19 mouse cellular contexts compared by ENCODE assay signal in the genomic region with DNA sequence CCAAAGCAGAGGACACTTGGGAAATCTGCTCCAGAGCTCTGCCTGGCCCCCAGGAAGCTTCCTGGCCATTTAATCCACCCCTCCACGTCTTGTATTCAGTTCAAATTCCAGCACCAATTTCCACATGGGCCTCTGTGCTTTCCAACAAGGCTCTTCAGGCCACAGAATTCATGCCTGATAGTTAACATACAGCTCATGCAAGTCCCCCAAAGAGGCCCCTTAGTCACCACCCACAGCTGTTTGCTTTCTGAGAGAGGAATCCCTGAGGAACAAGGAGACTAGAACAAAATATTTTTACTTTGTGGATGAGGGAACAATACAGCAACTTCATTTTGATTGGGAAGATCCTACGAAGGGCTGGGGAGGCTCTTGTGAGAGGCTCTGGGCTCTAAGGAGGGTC.
DNase-seq lines count a peak whose midpoint lies in the region; ATAC-seq and TF ChIP-seq lines count a peak whose summit lies in the region.
"Had no signal": no experiment of that assay in that cellular context is flagged by ENCODE, and none has a peak within 500 bp of the region (broad histone marks: within the 10 kb centered on the region; RNA-seq: fewer than 3 reads in every experiment).

No protein-coding gene starts in this region.

- no peak overlapping the region for H3K4me3 ChIP-seq in gastrocnemius, adult 2 months
- no peak overlapping the region for H3K4me3 ChIP-seq in kidney, postnatal 0 days (replicated peaks; ENCODE audit: low read depth, low read length)
- H3K4me3 ChIP-seq in embryonic facial prominence, embryonic 14.5 days (ENCODE audit: low read depth, low read length): no peak overlapping the region
- H3K4me3 ChIP-seq in embryonic fibroblast, embryonic 13.5 days (ENCODE audit: insufficient read depth, low read length): no peak overlapping the region
- H3K4me3 ChIP-seq: erythroblast, embryonic 14.5 days; forebrain, embryonic 10.5 days; heart, embryonic 12.5 days; hindbrain, embryonic 13.5 days had no signal

- H3K27me3 ChIP-seq in kidney, postnatal 0 days (ENCODE audit: insufficient read depth, low read length): no peaks in the 10 kb centered on the region
- no peaks in the 10 kb centered on the region for H3K27me3 ChIP-seq in embryonic facial prominence, embryonic 14.5 days (replicated peaks; ENCODE audit: control insufficient read depth, insufficient read depth, low read length)
- H3K27me3 ChIP-seq: CH12.LX; heart, embryonic 12.5 days; hindbrain, embryonic 13.5 days; Patski had no signal

- no peak for TF ChIP-seq POLR2A in embryonic fibroblast, embryonic 13.5 days (IDR thresholded peaks at IDR 0.05; ENCODE audit: low read depth, low read length)

- 57% methylated on average over 2 of the region's 2 CpGs for WGBS in kidney, postnatal 0 days
- WGBS in embryonic facial prominence, embryonic 14.5 days: 54% methylated on average over 2 of the region's 2 CpGs

- no peak for DNase-seq in gastrocnemius, adult 2 months
- DNase-seq in gastrocnemius, postnatal 10 days: no peak
- peak; percentile 55 for DNase-seq in kidney, postnatal 0 days (ENCODE audit: low spot score)
- DNase-seq in kidney, postnatal 36 days: no peak
- DNase-seq in embryonic facial prominence, embryonic 14.5 days (ENCODE audit: low spot score): peak; percentile 64
- no peak for DNase-seq in right cerebral cortex, postnatal 14 days
- DNase-seq: cerebellum, adult 18-20 months; cerebellum, postnatal 10 days; kidney, adult 11 months had no signal

- TF ChIP-seq CTCF in gastrocnemius, adult 2 months (IDR thresholded peaks at IDR 0.05): no peak
- no peak for TF ChIP-seq CTCF in kidney, postnatal 0 days (IDR thresholded peaks at IDR 0.05; ENCODE audit: low read depth)
- no peak for TF ChIP-seq CTCF in embryonic fibroblast, embryonic 13.5 days (IDR thresholded peaks at IDR 0.05; ENCODE audit: borderline replicate concordance, insufficient read depth, low read length)

- no peak overlapping the region for H3K4me2 ChIP-seq in kidney, postnatal 0 days (ENCODE audit: low read length)
- no peak overlapping the region for H3K4me2 ChIP-seq in embryonic facial prominence, embryonic 14.5 days (ENCODE audit: low read depth, low read length)
- H3K4me2 ChIP-seq: heart, embryonic 12.5 days; hindbrain, embryonic 13.5 days had no signal

- no peak overlapping the region for H3K9ac ChIP-seq in kidney, postnatal 0 days (ENCODE audit: low read depth, low read length)
- no peak overlapping the region for H3K9ac ChIP-seq in embryonic facial prominence, embryonic 14.5 days (ENCODE audit: low read depth, low read length)
- H3K9ac ChIP-seq: heart, embryonic 12.5 days; hindbrain, embryonic 13.5 days had no signal

- H3K4me1 ChIP-seq in kidney, postnatal 0 days (replicated peaks; ENCODE audit: insufficient read depth, low read length): no peaks in the 10 kb centered on the region
- no peaks in the 10 kb centered on the region for H3K4me1 ChIP-seq in embryonic facial prominence, embryonic 14.5 days (ENCODE audit: control insufficient read depth, insufficient read depth, low read length)
- H3K4me1 ChIP-seq in embryonic fibroblast, embryonic 13.5 days (ENCODE audit: control insufficient read depth, insufficient read depth, low read length): peaks cover 2% of the 10 kb centered on the region; the same call in 1 of the 2 replicates
- H3K4me1 ChIP-seq: forebrain, embryonic 10.5 days; heart, embryonic 12.5 days; hindbrain, embryonic 13.5 days had no signal

- H3K36me3 ChIP-seq in kidney, postnatal 0 days (ENCODE audit: insufficient read depth, low read length): no peaks in the 10 kb centered on the region
- H3K36me3 ChIP-seq in embryonic facial prominence, embryonic 14.5 days (ENCODE audit: control insufficient read depth, insufficient read depth, low read length): no peaks in the 10 kb centered on the region
- H3K36me3 ChIP-seq: forebrain, embryonic 10.5 days; heart, embryonic 12.5 days; hindbrain, embryonic 13.5 days had no signal

- intact Hi-C loops in gastrocnemius, adult 2 months (cut with DNase I): no loop called here

- no peak for ATAC-seq in kidney, postnatal 0 days (replicated peaks; ENCODE audit: low FRiP score, low read depth)
- ATAC-seq in embryonic facial prominence, embryonic 14.5 days (ENCODE audit: low read depth): no peak
- ATAC-seq: activated CD4-positive, CD25-positive, alpha-beta regulatory T cell, adult 4 months; forebrain, embryonic 14.5 days; hindbrain, postnatal 0 days; Patski had no signal

- H3K9me3 ChIP-seq in kidney, postnatal 0 days (replicated peaks; ENCODE audit: low read length): no peaks in the 10 kb centered on the region
- no peaks in the 10 kb centered on the region for H3K9me3 ChIP-seq in embryonic facial prominence, embryonic 14.5 days (ENCODE audit: control insufficient read depth, low read length)
- H3K9me3 ChIP-seq: forebrain, embryonic 10.5 days; heart, embryonic 12.5 days; hindbrain, embryonic 13.5 days had no signal

- peak overlapping the region; percentile 40; the same call in 1 of the 2 replicates for H3K27ac ChIP-seq in gastrocnemius, adult 2 months
- H3K27ac ChIP-seq in kidney, postnatal 0 days: no peak overlapping the region
- H3K27ac ChIP-seq in embryonic facial prominence, embryonic 14.5 days (replicated peaks; ENCODE audit: low read depth, low read length): peak overlapping the region; percentile 31; the same call in 1 of the 2 replicates
- H3K27ac ChIP-seq in embryonic fibroblast, embryonic 13.5 days (ENCODE audit: insufficient read depth, low read length): peak overlapping the region; percentile 56
- H3K27ac ChIP-seq: forebrain, embryonic 10.5 days; hindbrain, embryonic 13.5 days; hindbrain, postnatal 0 days had no signal

Comparison
In these comparisons a context has a peak if more than half of its experiments do, and no peak if none do; other contexts are left out.
1. DNase-seq: peak in kidney, postnatal 0 days (single experiment) and embryonic facial prominence, embryonic 14.5 days (single experiment); none in gastrocnemius, adult 2 months (single experiment), gastrocnemius, postnatal 10 days (single experiment), kidney, postnatal 36 days (0 of 2) and right cerebral cortex, postnatal 14 days (single experiment).